Mouse (Mus musculus) midbrain, embryonic 12.5 days (tissue): ENCODE results near the gene Ebf1. TPM values are rescaled to one million over a fixed set of nuclear protein-coding genes. Genes with fewer than 3 reads are reported as not detected.
"Not testable (repeated sequence)": the region's sequence is repeated elsewhere in the genome, so short reads cannot be mapped to it uniquely, and the experiment has no call there.

Source experiments
- ATAC-seq: fragments of 200-750 bp; cut with Nextera tagmentation; 2 replicates; pipeline ENCODE4 v1.8.0; 2017; ENCODE audit warnings: low read depth, moderate TSS enrichment, moderate library complexity; ENCODE audit not compliant: low FRiP score
- H3K27ac ChIP-seq: fragments of 300-500 bp; sonication (generic); replicated peaks from 2 replicates; pipeline ENCODE4 v1.5.1; 2016; ENCODE audit warnings: mild to moderate bottlenecking
- H3K27me3 ChIP-seq: fragments of 300-500 bp; sonication (generic); 2 replicates; pipeline ENCODE4 v1.6.1; 2016; ENCODE audit warnings: mild to moderate bottlenecking
- H3K36me3 ChIP-seq: fragments of 300-500 bp; sonication (generic); 2 replicates; pipeline ENCODE4 v1.6.1; 2016
- H3K4me1 ChIP-seq: fragments of 300-500 bp; sonication (generic); 2 replicates; pipeline ENCODE4 v1.6.1; 2016
- H3K4me2 ChIP-seq: fragments of 300-500 bp; sonication (generic); replicated peaks from 2 replicates; pipeline ENCODE4 v1.6.1; 2016; ENCODE audit warnings: mild to moderate bottlenecking, moderate library complexity
- H3K4me3 ChIP-seq: fragments of 300-500 bp; sonication (generic); 2 replicates; pipeline ENCODE4 v1.5.1; 2016; ENCODE audit warnings: mild to moderate bottlenecking
- H3K9ac ChIP-seq: fragments of 300-500 bp; sonication (generic); replicated peaks from 2 replicates; pipeline ENCODE4 v1.6.1; 2016; ENCODE audit warnings: mild to moderate bottlenecking, moderate library complexity
- H3K9me3 ChIP-seq: fragments of 300-500 bp; sonication (generic); 2 replicates; pipeline ENCODE4 v1.6.1; 2016; ENCODE audit warnings: mild to moderate bottlenecking
- WGBS: fragments of 180-500 bp; shearing (Covaris S2); methylation state at CpG from one replicate; pipeline ENCODE4 v1.1.7; 2016; 5-methylcytosine and 5-hydroxymethylcytosine counted together
- polyA plus RNA-seq: library from polyadenylated mRNA; unstranded; fragments of >200 nt; fragmentation: Nextera tagmentation; extraction: Ambion mirVana; gene quantifications from 2 replicates; pipeline ENCODE4 v1.2.1, GENCODE M21; 2016

The Ebf1 gene
- 89.4 and 89.6 TPM in 2 replicates for polyA plus RNA-seq

DNA sequence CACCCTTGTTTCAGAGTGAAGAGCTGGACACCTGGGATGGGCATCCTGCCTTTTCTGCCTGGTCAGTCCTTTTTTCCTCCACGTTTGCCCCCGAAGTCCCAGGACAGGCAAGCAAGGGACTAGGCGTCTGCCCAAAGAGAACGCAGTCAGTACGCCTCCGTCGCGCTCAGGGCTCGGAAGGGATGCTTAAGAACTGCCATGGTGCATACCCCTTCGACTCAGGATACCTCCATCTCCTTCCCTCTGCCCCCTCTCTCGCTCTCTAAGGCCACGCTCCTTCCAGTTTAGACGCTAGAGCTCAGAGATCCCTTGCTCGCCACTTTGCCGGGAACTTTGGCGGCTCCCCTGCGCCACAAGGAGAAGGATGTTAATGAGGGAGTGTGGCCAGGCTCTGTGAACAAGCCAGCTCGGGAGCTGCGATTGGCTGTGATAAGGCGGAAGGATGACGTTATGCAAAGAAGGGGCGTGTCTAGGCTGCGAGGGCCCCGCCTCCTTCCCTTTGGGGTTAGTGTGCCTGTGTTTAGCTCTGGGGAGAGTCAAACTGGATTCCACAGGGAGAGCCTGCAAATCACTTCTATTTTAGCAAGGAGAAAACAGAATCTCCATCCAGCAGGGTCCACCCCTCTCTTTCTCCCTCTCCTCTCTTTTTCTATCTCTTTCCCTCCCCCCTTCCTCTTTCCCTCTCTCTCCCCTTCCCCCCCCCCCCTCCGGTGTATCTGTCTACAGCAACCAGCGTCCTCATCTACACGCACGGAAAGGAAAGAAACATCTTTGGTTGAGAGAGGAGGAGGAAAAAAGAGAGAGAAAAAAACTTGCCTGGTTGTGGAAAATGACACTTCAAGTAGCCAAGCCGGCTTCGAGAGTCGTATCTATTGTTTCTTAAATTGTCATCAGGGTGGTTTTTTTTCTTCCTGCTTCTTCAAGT is at the start of gene Ebf1:
Gene Ebf1 (plus strand): TSS at position 530 of the 925 bp plus-strand sequence.
- Histone ChIP-seq H3K4me1 (peaks cover 39% of the 10 kb centered on the region), H3K27ac (peak within 1 kb of the TSS; percentile 88), H3K9ac (peak within 1 kb of the TSS; percentile 83), H3K4me3 (peak within 1 kb of the TSS; percentile 63), H3K4me2 (peak within 1 kb of the TSS; percentile 86), H3K9me3 (no peaks in the 10 kb centered on the region), H3K36me3 (no peaks in the 10 kb centered on the region), H3K27me3 (peaks cover 75% of the 10 kb centered on the region)
- ATAC-seq: peak; percentile 97
- under 1% methylated on average over 31 of the region's 31 CpGs for WGBS

DNA sequence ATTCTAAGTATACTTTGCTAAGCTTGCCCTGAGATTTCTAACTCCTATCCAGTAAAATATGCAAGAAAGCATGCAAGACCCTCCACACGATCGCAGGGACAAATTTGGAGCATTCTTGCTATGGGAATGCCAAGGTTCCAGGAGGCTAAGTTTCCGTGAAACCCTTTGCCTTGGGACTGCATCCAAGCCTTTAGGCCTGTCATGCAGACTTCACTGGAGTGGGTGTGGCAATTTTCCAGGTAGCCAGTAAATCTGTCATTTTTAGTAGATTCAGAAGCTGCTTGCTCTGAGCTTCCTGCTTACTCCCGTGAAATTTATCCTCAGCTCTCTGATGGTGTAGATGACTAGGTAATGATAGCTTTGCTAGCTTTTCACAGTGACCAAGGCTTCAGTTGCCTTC is 46.8 kb upstream of the Ebf1 start:
- WGBS: 96% methylated on average over 4 of the region's 4 CpGs
- H3K4me2 ChIP-seq, H3K27me3 ChIP-seq, H3K27ac ChIP-seq, H3K9ac ChIP-seq, H3K4me1 ChIP-seq, ATAC-seq, H3K9me3 ChIP-seq, H3K4me3 ChIP-seq: not testable (repeated sequence)
- peaks cover 24% of the 10 kb centered on the region for H3K36me3 ChIP-seq

DNA sequence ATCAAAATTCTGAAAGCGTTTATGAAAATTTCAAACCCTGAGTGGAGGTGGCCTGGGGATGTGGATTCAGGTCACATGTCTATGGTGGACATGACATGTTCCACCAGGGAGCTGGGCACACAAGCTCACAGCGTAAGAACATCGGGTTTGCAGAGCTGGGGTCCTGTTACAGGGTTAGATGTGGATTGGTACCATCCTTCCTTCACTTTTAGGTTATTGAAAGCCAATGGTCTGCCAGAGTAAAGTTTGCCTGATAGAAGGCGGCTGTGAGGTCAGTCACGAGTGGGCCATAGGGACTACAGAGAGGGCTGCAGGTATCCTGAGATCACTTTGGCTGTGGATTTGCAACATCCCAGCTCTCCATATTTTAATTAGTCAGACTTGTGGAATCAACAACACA is 44.3 kb upstream of the Ebf1 start:
- Histone ChIP-seq H3K4me2 (no peak overlapping the region), H3K27me3 (no peaks in the 10 kb centered on the region), H3K9ac (no peak overlapping the region), H3K27ac (no peak overlapping the region), H3K4me1 (no peaks in the 10 kb centered on the region), H3K36me3 (peaks cover 6% of the 10 kb centered on the region; the same call in 1 of the 2 replicates), H3K4me3 (no peak overlapping the region), H3K9me3 (0 out of 2 replicates have a peak, but pooled peaks cover 4% of the 10 kb centered on the region)
- WGBS: 93% methylated on average over 5 of the region's 5 CpGs
- no peak for ATAC-seq

DNA sequence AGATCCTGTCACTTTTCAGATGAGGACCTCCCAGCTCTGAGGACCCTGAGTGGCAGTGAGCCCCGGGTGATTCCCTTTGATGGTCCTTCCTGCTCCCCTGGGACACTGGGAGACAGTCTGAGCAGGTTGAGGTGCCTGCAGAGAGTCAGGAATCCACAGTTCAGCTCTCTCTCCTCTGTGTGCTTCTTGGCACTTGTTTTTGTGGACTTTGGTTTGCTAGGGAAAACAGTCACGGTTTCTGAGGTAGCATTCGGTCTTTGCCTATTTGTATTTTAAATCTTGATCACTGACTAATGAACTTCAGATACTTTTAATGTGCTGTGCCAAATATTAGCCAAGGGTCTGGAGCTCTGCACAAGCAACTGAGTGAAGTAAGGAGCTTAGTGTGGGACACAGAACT is 43.7 kb upstream of the Ebf1 start:
- Histone ChIP-seq H3K36me3 (peaks cover 6% of the 10 kb centered on the region; the same call in 1 of the 2 replicates), H3K27ac (no peak overlapping the region), H3K4me3 (no peak overlapping the region), H3K9me3 (0 out of 2 replicates have a peak, but pooled peaks cover 4% of the 10 kb centered on the region), H3K4me2 (no peak overlapping the region), H3K27me3 (no peaks in the 10 kb centered on the region), H3K9ac (no peak overlapping the region), H3K4me1 (no peaks in the 10 kb centered on the region)
- no peak for ATAC-seq
- WGBS: 73% methylated on average over 3 of the region's 3 CpGs

DNA sequence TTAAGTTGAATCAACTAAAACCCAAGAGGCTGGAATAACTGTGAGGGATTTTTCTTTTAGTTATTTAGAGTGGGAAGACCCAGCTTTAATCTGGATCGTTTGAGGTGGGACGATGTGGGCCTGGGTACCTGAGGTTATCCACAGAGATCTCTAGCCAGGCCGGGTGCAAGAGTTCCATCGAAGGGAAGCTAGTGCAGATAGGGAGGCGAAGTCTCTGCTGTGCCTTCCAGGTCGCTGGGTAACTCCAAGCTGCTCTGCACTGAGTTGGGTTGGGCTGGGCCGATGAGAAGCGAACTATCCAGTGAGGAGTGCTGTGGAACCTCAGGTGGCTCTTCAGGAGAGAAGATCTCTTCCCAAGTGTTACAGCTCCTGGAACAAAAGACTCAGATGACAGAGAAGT is 42.7 kb upstream of the Ebf1 start:
- H3K4me3 ChIP-seq: no peak overlapping the region
- ATAC-seq: no peak
- 0 out of 2 replicates have a peak, but pooled peaks cover 3% of the 10 kb centered on the region for H3K9me3 ChIP-seq
- H3K27me3 ChIP-seq: no peaks in the 10 kb centered on the region
- no peak overlapping the region for H3K4me2 ChIP-seq
- H3K27ac ChIP-seq: no peak overlapping the region
- H3K4me1 ChIP-seq: no peaks in the 10 kb centered on the region
- WGBS: 92% methylated on average over 8 of the region's 8 CpGs
- H3K9ac ChIP-seq: no peak overlapping the region
- H3K36me3 ChIP-seq: peaks cover 3% of the 10 kb centered on the region; the same call in 1 of the 2 replicates

DNA sequence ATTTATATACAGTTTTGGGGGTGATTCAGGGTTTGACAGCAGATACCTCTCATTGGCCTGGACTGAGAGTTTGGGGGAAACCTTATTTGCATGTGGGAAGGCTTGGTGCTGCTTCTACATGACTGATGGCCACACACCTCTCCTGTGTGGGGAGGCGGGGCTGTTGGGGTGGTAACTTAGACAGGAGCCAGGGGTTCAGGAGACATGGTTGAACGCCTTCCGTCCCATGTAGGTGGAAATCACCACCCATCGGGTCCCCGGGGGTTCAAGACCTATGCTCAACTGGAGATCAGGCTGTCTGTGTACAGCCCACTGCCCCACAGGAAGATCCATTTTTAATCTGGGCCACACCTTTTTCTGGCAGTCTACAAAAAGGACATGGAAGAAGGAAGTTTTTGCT is 42.3 kb upstream of the Ebf1 start:
- no peak overlapping the region for H3K4me3 ChIP-seq
- H3K27me3 ChIP-seq: no peaks in the 10 kb centered on the region
- H3K9ac ChIP-seq: no peak overlapping the region
- no peak for ATAC-seq
- H3K4me2 ChIP-seq: no peak overlapping the region
- no peaks in the 10 kb centered on the region for H3K9me3 ChIP-seq
- 92% methylated on average over 5 of the region's 5 CpGs for WGBS
- H3K27ac ChIP-seq: no peak overlapping the region
- no peaks in the 10 kb centered on the region for H3K36me3 ChIP-seq
- no peaks in the 10 kb centered on the region for H3K4me1 ChIP-seq

DNA sequence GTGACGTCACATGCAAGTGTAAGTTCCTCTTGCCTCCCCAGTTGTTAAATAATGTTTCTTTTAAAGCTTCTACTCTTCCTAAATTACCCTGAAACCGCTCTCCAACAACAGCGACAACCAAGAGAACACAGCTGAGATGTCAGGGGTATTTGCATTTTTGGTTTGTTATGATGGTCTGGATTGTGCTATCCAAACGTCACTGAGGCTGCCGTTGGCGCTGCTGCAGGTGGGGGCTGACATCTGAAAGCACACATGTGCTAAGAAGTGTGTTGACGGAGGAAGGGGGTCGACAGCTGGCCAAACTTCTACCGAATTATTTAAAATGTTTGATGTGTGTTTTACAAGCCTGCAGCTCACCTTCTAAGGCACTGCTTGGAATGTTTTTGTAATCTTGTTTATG is 39.2 kb upstream of the Ebf1 start:
- no peak overlapping the region for H3K27ac ChIP-seq
- no peak overlapping the region for H3K4me2 ChIP-seq
- H3K4me3 ChIP-seq: no peak overlapping the region
- ATAC-seq: no peak
- no peaks in the 10 kb centered on the region for H3K4me1 ChIP-seq
- no peaks in the 10 kb centered on the region for H3K36me3 ChIP-seq
- H3K27me3 ChIP-seq: no peaks in the 10 kb centered on the region
- no peak overlapping the region for H3K9ac ChIP-seq
- no peaks in the 10 kb centered on the region for H3K9me3 ChIP-seq
- WGBS: 83% methylated on average over 9 of the region's 9 CpGs

DNA sequence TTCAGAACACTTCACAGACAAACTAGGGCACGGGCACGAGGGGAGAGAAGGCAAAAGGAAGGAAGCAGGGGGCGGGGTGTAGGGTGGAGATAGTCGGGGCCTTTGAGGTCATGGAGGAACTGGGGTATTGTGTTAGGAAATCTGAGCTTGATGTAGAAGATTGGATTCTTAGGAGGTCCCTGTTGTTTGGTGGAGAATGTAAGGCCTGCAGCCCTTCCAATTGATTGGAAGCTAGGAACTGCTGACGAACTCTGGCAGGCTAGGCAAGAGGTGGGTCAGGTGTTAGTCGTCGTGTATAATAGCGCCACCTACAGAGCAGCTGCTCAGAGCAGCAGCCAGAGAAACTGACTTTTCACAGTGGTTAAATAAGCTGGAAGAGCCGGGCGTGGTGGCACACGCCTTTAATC is 35.8 kb upstream of the Ebf1 start:
- WGBS: 38% methylated on average over 11 of the region's 11 CpGs
- Histone ChIP-seq H3K4me3 (no peak overlapping the region), H3K27ac (no peak overlapping the region), H3K36me3 (no peaks in the 10 kb centered on the region), H3K27me3 (no peaks in the 10 kb centered on the region), H3K4me1 (no peaks in the 10 kb centered on the region), H3K4me2 (no peak overlapping the region), H3K9ac (no peak overlapping the region), H3K9me3 (no peaks in the 10 kb centered on the region)
- ATAC-seq: no peak

DNA sequence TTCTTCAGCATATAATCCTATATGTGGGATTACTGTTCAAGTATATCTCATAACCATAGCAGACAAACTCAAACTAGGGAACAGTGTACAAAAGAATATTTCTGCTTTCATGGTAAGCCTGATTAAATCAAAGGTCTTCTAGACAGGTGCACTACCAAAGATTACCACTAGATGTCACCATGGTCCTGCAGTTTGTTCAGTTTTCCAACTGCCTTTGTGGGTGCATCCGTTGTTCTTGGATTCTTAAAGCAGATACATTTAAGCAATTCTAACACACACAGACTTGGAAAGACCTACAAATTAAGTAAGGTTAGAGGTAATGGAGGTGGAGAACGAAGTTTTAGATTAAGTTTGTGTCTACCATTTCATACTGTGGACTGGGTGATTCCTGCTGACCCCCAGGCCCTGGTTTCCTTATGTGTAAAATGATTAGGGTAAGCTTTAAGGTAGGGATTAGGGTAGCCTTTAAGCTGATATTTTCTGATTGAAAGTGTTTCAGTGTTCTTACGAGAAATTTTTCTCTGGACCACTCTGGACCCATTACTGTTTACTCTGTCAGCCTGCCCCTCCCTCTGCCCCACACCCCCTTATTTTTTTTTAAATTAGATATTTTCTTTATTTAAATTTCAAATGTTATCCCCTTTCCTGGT is 30.9 kb upstream of the Ebf1 start:
- Histone ChIP-seq H3K9me3 (no peaks in the 10 kb centered on the region), H3K36me3 (no peaks in the 10 kb centered on the region), H3K27ac (no peak overlapping the region), H3K4me3 (no peak overlapping the region), H3K9ac (no peak overlapping the region), H3K4me2 (no peak overlapping the region), H3K27me3 (no peaks in the 10 kb centered on the region), H3K4me1 (no peaks in the 10 kb centered on the region)
- ATAC-seq: peak; percentile 30; the same call in 1 of the 2 replicates
- 9% methylated on average over 3 of the region's 3 CpGs for WGBS

DNA sequence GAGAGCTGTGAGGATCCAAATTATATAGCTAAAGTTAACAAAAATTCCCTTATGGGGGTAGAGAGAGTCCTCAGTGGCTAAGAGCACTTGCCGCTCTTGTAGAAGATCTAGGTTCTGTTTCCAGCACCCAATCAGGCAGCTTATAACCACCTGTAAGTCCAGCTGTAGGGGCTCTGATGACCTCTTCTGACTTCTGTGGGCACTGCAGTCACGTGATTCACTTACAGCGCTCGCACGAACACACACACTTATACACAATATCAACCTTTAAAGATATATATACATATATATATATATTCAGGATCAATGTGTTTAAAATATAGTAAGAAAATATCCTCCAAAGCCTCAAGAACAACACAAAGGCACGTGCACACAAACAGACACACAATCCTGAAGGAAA is 24.1 kb upstream of the Ebf1 start:
- Histone ChIP-seq H3K4me2 (no peak overlapping the region), H3K4me1 (no peaks in the 10 kb centered on the region), H3K4me3 (no peak overlapping the region), H3K9ac (no peak overlapping the region), H3K27me3 (no peaks in the 10 kb centered on the region), H3K36me3 (no peaks in the 10 kb centered on the region), H3K9me3 (no peaks in the 10 kb centered on the region), H3K27ac (no peak overlapping the region)
- WGBS: 89% methylated on average over 6 of the region's 6 CpGs
- ATAC-seq: no peak

DNA sequence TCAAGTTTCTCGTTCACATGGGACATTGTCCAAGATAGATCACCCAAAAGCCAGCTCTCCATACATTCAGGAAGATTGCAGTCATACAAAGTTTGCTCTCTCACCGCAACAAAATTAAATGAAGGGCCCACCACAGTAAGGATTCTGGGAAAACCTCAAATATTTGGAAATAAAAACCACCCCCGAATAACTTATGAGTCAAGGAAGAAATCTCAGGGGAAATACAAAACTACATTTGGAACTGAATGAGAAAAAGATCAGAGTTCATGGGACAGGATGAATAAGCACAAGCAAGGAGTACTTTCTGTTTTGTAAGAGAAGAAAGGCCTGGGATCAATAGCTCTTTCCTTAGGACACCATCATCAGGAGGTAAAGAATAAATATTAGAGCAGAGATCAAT is 22.3 kb upstream of the Ebf1 start:
- no peaks in the 10 kb centered on the region for H3K4me1 ChIP-seq
- no peak overlapping the region for H3K27ac ChIP-seq
- ATAC-seq: no peak
- WGBS: 86% methylated on average over 3 of the region's 3 CpGs
- H3K27me3 ChIP-seq: no peaks in the 10 kb centered on the region
- H3K9ac ChIP-seq: no peak overlapping the region
- H3K36me3 ChIP-seq: no peaks in the 10 kb centered on the region
- no peak overlapping the region for H3K4me2 ChIP-seq
- H3K9me3 ChIP-seq: no peaks in the 10 kb centered on the region
- no peak overlapping the region for H3K4me3 ChIP-seq

DNA sequence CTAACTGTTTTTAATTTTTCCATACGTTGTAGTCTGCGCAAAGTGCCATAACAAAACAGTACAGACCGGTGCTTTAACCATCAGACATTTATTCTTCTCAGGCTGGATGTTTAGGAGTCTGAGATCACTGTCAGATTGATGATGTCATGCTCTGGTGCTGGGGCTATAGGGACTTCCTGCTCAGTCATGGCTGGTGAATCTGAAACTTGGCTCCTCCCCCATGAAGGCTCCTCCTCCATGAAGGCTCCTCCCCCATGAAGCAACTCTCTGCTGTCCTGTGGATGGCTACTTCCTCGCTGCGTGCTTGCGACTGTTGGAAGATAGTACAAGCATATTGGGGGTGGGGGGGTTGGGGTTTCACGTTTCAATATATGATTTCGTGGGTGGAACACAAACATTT is 10.2 kb upstream of the Ebf1 start:
- peaks cover 17% of the 10 kb centered on the region for H3K27me3 ChIP-seq
- WGBS: 89% methylated on average over 8 of the region's 8 CpGs
- H3K4me1 ChIP-seq: peaks cover 7% of the 10 kb centered on the region
- H3K4me2 ChIP-seq: no peak overlapping the region
- no peak overlapping the region for H3K27ac ChIP-seq
- no peak for ATAC-seq
- no peaks in the 10 kb centered on the region for H3K36me3 ChIP-seq
- H3K9ac ChIP-seq: no peak overlapping the region
- no peaks in the 10 kb centered on the region for H3K9me3 ChIP-seq
- H3K4me3 ChIP-seq: no peak overlapping the region
